Mouse (Mus musculus): ENCODE measurements at regions not wholly inside any gene's neighbourhood (a gene's known extent, or its start where the extent isn't known, plus 50 kb on each side); places are given as distances from the start of the nearest gene placed in this dataset.

DNA sequence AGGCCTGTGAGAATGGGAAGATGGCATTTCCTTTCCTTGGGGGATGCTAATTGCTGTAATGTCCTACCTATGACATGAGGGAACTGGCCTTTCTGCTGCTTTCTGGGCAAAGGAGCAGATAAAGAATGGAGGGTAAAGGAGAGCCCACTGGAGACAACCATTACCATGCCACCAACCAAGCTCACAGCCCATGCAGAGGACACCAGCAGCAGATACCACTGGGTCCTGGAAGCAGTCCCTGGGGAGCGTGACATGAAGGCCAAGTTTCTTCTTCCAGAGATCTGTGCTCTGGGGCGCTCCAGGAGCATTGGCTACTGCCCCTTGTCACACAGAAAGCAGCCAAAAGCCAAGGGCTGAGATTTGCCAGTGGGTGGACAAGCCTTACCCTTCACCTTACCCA is 102.8 kb downstream of the 4931417E11Rik start:
- no peak for ATAC-seq (ENCODE audit: extremely low read depth, insufficient number of reproducible peaks, low FRiP score, poor library complexity, severe bottlenecking)
- no peaks in the 10 kb centered on the region for H3K9me3 ChIP-seq (replicated peaks)
- no peaks in the 10 kb centered on the region for H3K36me3 ChIP-seq (replicated peaks)
- no peak overlapping the region for H3K4me3 ChIP-seq (ENCODE audit: low read depth, low read length)
- H3K27me3 ChIP-seq (ENCODE audit: insufficient read depth, low read length), result no peaks in the 10 kb centered on the region
- no peak for DNase-seq (ENCODE audit: low spot score)
- no peaks in the 10 kb centered on the region for H3K4me1 ChIP-seq (ENCODE audit: insufficient read depth, low read depth, low read length)
- TF ChIP-seq POLR2AphosphoS5 (IDR thresholded peaks at IDR 0.05; ENCODE audit: insufficient replicate concordance, low read depth, low read length) (no peak), GATA2 (IDR thresholded peaks at IDR 0.05; ENCODE audit: borderline replicate concordance, low read depth, low read length) (no peak)

DNA sequence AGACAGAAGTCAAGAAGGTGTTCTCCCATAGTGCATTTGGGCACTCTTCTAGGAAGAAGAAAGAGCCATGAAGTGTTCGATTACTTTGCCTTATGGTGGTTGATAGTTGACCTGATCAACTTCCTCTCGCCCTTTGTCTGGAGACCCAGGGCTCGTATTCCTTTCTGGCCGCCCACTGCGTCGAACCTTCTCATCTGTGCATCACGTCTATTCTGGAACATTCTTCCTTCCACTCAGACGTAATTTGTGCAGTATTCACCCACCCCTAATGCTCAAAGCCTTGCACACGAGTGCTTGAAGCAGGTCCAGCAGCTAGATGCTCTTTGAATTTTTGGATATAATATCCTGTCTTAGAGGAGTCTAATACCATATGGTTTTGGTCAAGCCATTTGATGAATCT is 104.2 kb downstream of the 4931417E11Rik start:
- ATAC-seq (ENCODE audit: extremely low read depth, insufficient number of reproducible peaks, low FRiP score, poor library complexity, severe bottlenecking), result no peak
- H3K4me1 ChIP-seq (ENCODE audit: insufficient read depth, low read depth, low read length), result no peaks in the 10 kb centered on the region
- TF ChIP-seq CTCF (IDR thresholded peaks at IDR 0.05; ENCODE audit: low read depth, low read length) (no peak), GATA1 (IDR thresholded peaks at IDR 0.05; ENCODE audit: borderline replicate concordance, low read length) (no peak), GATA2 (IDR thresholded peaks at IDR 0.05; ENCODE audit: borderline replicate concordance, low read depth, low read length) (no peak), TAL1 (conservative IDR thresholded peaks at IDR 0.05; ENCODE audit: low read depth, low read length) (no peak)

GRCm38 (mm10) chr6:73334995-73335394 is 86.8 kb downstream of the Suclg1 start:
- Histone ChIP-seq H3K4me3 (ENCODE audit: low read depth, low read length) (no peak overlapping the region), H3K4me1 (ENCODE audit: insufficient read depth, low read depth, low read length) (no peaks in the 10 kb centered on the region), H3K36me3 (replicated peaks) (no peaks in the 10 kb centered on the region), H3K27me3 (ENCODE audit: insufficient read depth, low read length) (no peaks in the 10 kb centered on the region), H3K9me3 (replicated peaks) (no peaks in the 10 kb centered on the region)
- TF ChIP-seq GATA2 (IDR thresholded peaks at IDR 0.05; ENCODE audit: borderline replicate concordance, low read depth, low read length), result no peak
- TF ChIP-seq TAL1 (conservative IDR thresholded peaks at IDR 0.05; ENCODE audit: low read depth, low read length), result no peak
- no peak for TF ChIP-seq GATA1 (IDR thresholded peaks at IDR 0.05; ENCODE audit: borderline replicate concordance, low read length)
- no peak for TF ChIP-seq POLR2AphosphoS5 (IDR thresholded peaks at IDR 0.05; ENCODE audit: insufficient replicate concordance, low read depth, low read length)
- TF ChIP-seq CTCF (IDR thresholded peaks at IDR 0.05; ENCODE audit: low read depth, low read length), result no peak
- ATAC-seq (ENCODE audit: extremely low read depth, insufficient number of reproducible peaks, low FRiP score, poor library complexity, severe bottlenecking) (no peak), DNase-seq (ENCODE audit: low spot score) (no peak)

More for the DNA sequence above, 104.2 kb downstream of the 4931417E11Rik start:
- H3K4me3 ChIP-seq (ENCODE audit: low read depth, low read length), result no peak overlapping the region
- no peaks in the 10 kb centered on the region for H3K27me3 ChIP-seq (ENCODE audit: insufficient read depth, low read length)
- no peak for DNase-seq (ENCODE audit: low spot score)
- no peaks in the 10 kb centered on the region for H3K36me3 ChIP-seq (replicated peaks)
- no peaks in the 10 kb centered on the region for H3K9me3 ChIP-seq (replicated peaks)

- no peak for DNase-seq (ENCODE audit: low spot score)
- TF ChIP-seq CTCF (IDR thresholded peaks at IDR 0.05; ENCODE audit: low read depth, low read length), result no peak
- TF ChIP-seq TAL1 (conservative IDR thresholded peaks at IDR 0.05; ENCODE audit: low read depth, low read length), result no peak
- TF ChIP-seq GATA2 (IDR thresholded peaks at IDR 0.05; ENCODE audit: borderline replicate concordance, low read depth, low read length), result no peak
- TF ChIP-seq GATA1 (IDR thresholded peaks at IDR 0.05; ENCODE audit: borderline replicate concordance, low read length), result no peak
- TF ChIP-seq POLR2AphosphoS5 (IDR thresholded peaks at IDR 0.05; ENCODE audit: insufficient replicate concordance, low read depth, low read length), result no peak
- Histone ChIP-seq H3K36me3 (replicated peaks) (no peaks in the 10 kb centered on the region), H3K4me1 (ENCODE audit: insufficient read depth, low read depth, low read length) (no peaks in the 10 kb centered on the region), H3K27me3 (ENCODE audit: insufficient read depth, low read length) (no peaks in the 10 kb centered on the region), H3K9me3 (replicated peaks) (no peaks in the 10 kb centered on the region), H3K4me3 (ENCODE audit: low read depth, low read length) (no peak overlapping the region)
- no peak for ATAC-seq (ENCODE audit: extremely low read depth, insufficient number of reproducible peaks, low FRiP score, poor library complexity, severe bottlenecking)
Observed at GRCm38 (mm10) chr6:73329666-73330065, 81.5 kb downstream of the Suclg1 start.

Measured in G1E (cell line).